Mouse (Mus musculus): ENCODE measurements around the gene Git1.

Git1 gene

DNA sequence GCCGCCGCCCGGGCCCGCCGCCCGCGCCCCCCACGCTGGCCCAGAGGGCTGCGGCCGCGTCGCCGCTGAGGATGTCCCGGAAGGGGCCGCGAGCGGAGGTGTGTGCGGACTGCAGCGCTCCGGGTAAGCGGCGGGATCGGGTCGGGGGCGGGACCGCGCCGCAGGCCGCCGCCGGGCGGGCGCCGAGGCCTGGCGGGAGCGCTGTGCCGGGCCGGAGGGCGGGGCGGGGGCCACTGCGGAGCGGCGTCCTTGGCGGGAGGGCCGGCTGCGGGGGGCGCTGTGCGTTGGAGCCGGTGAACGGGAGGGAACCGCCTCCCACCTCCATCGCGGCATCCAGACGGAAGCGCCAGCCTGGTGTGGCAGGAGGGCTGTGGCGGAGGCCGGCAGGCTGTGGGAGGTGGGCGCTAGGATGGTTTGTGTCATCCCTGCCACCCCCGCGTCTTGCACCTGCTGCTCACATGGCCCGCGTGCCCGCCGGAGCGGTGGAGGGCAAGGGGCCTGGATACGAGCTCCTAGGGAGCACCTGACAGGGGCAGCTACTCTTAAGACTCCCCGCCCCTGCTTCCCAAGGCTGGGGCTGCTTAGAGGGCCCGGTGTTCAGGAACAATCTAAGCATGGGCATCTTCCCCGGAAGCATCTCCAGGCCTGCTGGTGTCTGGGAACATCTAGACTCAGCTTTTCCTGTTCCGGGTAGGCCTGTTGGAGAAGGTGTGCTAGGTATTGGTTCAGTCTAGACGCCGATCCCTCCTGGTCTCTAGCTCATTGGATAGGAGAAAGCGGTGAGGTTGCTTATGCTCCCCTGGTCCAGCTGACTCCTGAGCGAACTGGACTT, at the start of gene Git1:
Git1 (plus strand) TSS at position 51 of the 832 bp plus-strand sequence.
- peak; percentile 88 for DNase-seq (ENCODE audit: low read depth, low spot score)

DNA sequence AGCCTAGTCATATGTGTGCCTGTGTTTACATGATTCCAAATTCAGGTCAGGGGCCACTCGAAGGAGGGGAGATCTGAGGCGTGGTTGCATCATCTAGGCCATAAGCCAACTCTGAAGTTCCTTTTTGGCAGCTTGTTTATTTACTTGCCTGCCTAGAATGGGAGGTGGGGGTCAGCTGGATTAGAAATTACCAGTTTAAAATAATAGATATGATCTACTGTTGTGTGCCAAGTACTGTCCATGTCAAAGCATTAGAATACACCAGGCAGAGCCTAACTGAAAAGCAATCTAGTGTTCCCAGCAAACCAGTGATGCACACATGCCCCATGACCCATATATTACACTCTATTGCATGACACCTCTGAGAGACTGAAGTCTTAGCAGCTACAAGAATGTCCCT, 48.4 kb upstream of the Git1 start:
- DNase-seq (ENCODE audit: low read depth, low spot score): no peak

DNA sequence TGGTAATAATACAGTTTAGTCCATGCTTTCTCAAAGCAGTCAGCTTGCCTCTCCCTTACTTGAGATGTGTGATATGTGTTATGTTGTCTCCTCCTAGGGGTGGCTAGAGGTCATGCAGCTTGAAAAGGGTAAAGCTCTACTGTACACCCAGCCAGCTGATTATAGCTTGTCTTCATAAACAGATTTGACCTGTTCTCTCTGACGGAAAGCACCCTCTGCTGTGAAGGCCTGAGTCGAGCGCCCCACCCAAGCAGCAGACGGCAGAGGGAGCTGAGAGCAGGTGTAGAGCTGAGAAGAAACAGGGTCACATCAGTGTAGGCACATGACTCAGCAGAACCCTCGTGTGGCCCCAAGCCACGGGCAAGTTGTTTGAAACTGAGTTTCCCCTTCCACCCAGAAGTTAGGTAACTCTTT, 46.7 kb upstream of the Git1 start:
- DNase-seq (ENCODE audit: low read depth, low spot score): peak; percentile 79

DNA sequence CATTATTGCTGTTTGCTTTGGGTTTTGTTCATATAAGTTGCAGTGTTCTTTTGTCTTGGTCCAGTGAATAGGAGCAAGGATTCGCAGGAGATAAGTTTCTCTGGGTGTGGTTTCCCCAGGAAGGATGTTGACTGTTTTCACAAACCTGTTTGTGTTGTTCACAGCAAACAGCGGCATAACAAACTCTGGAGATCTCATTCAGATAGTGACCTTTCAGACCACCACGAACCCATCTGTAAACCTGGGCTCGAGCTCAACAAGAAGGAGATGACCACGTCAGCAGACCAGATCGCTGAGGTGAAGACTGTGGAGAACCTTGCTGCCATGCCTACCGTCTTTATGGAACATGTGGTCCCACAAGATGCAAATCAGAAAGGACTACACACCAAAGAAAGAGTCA, 44.1 kb upstream of the Git1 start:
- DNase-seq (ENCODE audit: low read depth, low spot score): no peak

DNA sequence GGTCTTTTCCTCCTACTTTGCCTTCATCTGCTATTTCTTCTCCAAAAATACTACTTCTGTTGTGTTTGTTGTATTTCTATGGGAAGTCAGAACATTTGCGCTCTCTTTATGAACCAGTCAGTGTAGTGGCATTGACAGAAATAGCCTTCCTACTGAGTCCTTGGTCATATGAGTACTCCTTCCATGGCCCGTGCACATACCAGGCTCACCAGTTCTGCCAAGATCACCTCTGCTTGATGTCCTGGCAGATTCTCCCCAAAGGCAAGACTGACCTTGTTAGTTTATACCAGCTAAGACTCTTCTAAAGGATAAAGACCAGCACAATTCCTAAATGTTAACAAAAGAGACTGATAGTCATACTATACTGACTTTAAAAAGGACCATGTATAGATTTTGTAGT, 41.7 kb upstream of the Git1 start:
- DNase-seq (ENCODE audit: low read depth, low spot score): no peak

DNA sequence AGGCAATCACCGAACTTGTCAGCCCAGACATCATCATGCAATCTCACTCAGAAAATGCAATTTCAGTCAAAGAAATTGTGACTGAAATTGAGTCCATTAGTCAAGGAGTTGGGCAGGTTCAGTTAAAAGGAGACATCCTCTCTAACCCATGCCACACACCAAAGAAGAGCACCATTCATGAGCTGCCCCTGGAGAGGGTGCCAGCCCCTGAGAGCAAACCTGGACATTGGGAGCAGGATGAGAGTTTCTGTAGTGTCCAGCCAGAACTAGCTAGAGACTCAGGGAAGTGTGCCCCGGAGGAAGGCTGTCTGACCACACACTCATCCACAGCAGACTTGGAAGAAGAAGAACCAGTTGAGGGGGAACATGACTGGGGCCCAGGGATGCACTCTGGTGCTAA, 40.0 kb upstream of the Git1 start:
- DNase-seq (ENCODE audit: low read depth, low spot score): no peak

DNA sequence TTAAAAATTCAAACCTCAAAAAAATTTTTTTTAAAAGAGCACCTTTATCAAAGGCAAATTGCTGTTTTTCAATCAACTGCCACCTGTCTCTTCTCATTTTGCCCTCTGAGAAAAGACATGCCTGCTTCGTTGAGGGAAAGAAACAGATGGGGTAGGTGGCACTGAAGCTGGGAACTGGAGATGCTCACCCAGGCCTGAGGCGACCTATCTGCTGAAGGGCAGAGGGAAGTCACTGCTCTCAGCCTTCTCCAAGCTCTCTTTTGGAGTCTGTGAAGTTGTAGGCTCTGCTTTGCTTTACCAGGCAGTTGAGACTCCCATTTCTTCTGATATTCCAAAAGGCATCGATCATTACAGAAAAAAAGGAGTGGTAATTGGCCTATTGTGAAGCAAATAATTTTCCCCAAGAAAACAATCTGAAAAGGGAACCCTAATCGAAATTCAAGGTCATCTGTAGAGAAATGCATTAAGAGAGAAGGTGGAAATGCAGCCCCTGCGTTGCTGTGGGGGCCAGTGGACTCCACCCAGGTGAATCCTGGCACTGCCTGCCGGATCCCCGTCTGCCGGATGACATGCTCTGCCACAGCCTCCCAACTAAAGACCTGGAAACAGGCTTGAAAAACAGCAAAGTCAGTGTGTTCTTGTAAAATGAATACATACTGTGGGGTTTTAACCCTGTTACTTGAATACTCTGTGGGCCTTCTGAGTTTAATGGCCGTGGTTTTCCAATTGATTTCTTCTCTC, 37.4 kb upstream of the Git1 start:
- DNase-seq (ENCODE audit: low read depth, low spot score): peak; percentile 50

DNA sequence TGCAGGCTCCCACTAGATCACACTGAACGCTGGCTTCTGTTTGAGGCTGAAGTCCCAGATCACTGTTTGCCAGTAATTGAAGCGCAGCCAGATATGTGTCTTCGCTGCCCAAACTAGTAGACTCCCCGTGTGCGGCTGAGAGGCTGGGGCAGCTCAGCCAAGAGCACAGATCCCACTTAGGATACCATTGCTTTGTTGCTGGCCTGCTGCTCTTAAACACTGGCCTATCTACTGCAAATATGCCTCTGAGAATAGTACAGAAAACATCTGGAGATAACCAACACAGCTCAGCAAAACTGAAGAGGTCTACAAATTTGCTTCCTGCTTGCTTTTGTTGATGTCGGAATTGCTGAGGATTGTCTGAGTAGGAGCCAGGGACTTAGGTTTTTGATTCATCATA, 36.5 kb upstream of the Git1 start:
- peak; percentile 76 for DNase-seq (ENCODE audit: low read depth, low spot score)

DNA sequence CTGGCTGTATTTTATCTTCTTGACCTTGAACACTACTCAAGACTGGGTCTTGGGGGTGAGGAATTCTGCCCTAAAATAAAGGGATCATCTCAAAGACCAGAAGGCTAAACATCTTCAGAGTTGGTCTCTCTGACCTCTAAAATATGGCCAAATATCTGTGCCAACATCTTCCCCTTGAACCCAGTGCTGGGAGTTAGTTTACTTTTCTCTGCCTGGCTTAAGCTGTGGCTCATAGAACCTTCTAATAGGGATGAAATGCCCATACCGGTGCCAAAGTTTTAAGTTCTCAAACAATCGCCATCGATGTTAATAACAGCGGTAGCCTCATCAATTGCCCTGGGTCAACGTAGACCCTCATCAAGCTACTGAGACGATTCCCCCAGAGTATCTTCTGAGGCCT, 31.5 kb upstream of the Git1 start:
- DNase-seq (ENCODE audit: low read depth, low spot score): no peak

DNA sequence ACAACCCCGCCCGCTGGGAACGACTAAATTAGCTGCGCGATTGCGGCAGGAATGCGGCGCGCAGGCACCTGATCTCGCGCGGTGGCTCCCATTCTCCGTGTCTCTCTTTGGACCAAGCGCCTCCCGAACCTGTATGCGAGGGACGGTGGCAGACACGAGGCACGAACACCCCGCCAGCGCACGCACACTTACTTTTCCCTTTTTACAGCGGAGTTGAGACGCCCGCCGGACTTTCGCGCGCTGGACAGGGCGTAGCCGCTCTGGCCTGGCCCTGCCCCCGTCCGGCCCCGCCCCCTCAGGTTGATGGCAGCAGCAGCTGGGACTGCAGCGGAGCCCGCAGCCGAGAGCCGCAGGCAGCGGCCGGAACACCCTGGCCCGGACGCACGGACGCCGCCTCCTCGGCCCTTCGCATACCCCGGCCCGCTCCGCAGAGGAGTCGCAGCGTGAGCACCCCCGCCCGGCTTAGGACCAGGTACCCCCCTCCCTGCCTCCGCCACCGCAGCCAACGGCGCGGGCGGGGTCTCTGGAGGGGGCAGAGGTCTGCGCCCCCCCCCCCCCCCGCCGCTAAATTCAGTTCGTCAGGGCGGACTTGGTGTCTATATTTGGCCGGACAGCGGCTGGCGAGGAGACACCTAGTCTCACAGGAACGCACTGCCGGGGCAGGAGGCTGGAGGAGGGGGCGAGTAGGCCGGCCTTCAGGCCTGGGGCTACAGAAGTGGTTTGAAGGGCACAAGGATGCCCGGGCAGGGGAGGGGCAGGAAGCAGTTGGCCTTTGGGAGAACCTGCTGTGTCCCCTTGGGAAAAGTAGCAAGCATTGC, 30.9 kb upstream of the Git1 start, which contains the start of gene Coro6:
Coro6 (plus strand) TSS at position 129 of the 818 bp plus-strand sequence.
- DNase-seq (ENCODE audit: low read depth, low spot score): peak; percentile 56

DNA sequence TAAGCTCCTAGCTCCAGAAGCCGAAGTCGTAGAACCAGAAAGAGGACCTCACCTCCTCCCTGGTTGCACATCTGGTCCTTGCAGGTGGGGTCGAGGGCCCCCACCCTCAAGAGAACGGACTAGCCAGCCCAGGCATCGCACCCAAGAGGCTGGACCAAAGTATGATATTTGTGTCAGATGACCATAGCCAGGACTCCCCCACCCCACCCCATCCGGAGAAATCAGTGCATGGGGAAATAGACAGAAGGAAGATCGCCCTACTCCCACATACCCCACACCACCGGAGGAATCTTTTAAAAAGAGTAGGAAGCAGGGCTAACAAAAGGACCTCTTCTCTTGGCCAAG, 30.3 kb upstream of the Git1 start:
- DNase-seq (ENCODE audit: low read depth, low spot score): no peak

DNA sequence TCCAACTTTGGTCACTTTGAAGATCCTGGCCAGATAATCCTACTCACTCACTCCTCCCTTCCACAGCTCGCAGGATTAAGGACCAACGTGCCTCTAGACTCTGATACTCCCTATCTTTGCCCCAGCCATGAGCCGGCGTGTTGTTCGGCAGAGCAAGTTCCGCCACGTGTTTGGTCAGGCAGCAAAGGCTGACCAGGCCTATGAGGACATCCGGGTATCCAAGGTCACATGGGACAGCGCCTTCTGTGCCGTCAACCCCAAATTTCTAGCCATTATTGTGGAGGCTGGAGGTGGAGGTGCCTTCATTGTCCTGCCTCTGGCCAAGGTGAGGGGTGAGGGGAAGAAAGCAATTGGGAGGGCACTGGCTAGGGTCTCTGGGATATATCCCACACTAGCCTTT, 29.6 kb upstream of the Git1 start:
- DNase-seq (ENCODE audit: low read depth, low spot score): no peak

DNA sequence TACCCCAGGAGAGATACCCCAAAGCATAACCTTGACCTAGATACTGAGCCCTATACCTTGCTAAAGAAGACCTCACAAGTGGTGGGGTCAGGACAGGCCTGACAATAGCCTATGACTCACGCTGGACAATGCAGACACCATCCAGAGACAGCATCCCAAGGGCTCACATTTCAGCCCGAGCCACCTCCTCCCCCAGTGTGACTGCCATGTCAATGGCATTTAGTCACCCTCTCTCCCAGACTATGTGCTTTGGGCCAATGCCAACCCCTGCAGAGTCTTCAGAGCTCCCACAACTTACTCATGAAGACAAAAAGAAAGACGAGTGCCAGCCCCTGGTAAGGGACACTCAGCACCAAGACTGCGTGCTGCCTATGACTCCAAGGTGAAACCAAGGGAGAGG, 28.7 kb upstream of the Git1 start:
- DNase-seq (ENCODE audit: low read depth, low spot score): peak; percentile 59

DNA sequence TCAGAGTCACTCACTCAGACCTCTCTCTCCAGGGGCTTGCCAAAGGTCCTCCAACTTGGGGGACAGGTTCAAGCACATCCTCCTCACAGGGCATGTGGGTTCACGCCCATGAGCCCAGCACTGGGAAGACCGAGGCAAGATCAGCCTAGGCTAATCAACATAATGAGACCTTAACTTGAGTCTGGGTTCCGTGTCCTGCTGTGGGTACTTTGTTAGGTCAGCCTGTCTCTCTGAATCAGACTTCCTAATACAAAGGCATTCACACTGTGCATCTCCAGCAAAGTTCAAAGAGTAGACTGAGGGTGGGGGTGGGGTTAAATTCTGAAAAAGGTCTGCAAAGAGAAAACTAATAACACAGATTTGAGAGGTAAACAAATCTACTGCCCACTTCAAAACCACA, 28.3 kb upstream of the Git1 start:
- no peak for DNase-seq (ENCODE audit: low read depth, low spot score)

DNA sequence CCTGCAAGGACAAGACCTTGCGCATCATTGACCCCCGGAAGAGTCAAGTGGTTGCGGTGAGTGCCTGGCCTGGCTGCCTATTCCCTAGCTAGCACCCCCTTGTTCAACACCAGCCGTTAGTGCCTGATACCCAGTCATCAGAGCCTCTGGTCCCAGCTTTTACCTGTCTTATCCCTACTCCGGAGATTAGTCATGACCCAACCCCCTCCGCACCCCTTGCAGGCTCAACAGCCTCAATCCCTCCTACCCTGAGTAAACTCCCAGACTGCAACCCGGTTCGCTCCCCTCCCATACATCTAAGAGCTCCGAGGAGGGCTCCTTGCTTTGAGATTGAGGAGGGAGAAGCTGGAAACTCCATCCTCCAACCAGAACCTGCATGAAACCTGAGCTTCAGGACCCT, 26.8 kb upstream of the Git1 start:
- DNase-seq (ENCODE audit: low read depth, low spot score): no peak

DNA sequence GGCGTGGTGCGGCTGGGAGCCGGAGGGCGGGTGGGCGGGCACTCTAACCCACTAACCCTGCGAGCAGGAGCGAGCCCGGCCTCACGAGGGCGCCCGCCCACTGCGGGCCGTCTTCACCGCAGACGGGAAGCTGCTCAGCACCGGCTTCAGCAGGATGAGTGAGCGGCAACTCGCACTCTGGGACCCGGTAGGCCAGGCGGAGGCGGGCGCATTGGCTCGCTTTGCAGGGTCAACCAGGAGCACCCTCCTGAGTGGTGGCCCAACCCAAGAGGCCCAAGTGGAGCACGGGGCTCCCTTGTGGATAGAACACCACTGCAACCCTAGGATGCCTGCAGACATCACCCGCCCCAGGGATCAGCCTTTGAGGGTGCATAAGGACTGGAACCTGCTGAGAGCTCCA, 26.2 kb upstream of the Git1 start:
- peak; percentile 75 for DNase-seq (ENCODE audit: low read depth, low spot score)

DNA sequence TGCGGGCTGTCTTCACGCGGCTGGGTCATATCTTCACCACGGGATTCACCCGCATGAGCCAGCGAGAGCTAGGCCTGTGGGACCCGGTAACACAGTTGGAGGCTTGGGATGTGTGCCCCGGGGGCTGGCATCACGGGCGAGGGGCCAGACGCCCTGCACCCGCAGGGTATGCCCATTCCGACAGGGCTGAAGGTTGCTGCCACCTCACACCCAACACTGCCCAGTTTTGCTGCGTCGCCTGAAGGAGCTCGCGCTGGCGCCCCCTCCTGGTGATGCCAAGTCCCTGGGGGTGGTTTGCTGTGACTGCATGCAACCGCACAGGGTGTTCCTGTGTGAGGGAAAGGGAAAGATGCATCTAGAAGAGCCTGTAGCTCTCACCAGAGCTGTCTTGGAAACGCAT, 25.6 kb upstream of the Git1 start:
- peak; percentile 90 for DNase-seq (ENCODE audit: low read depth, low spot score)

DNA sequence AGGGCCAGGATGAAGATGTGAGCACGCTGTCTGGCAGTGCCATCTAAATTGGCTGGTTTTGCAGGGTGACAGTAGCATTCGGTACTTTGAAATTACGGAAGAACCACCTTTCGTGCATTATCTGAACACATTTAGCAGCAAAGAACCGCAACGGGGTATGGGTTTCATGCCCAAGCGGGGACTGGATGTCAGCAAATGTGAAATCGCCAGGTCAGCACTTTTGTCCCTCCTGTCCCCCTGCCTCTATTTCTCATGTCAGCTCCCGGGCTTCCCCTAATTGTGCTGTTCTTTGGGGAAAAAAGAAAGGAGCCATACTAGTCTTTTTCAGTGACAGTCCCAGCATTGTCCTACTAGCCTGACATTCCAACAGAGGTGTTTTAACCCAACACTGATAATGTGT, 25.0 kb upstream of the Git1 start:
- no peak for DNase-seq (ENCODE audit: low read depth, low spot score)

DNA sequence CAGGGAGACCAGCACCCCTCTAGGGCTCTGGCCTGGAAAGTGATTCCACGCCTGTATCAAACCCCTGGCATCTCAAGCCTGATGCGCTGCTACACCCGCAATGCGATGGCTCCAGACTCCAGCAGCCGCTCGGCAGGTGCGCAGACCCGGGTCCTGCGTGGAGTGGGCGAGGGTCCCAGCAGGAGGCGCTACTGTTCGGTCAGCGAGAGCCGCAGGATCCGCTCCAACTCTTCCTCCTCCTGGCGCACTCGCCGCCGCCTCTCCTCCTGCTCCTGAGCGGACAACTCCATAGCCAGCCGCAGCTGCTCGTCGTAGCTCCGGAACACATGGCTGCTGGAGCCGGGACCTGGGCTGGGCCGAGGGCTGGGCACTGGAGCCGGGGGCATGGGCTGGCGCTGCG, 22.0 kb upstream of the Git1 start:
- DNase-seq (ENCODE audit: low read depth, low spot score): no peak

DNA sequence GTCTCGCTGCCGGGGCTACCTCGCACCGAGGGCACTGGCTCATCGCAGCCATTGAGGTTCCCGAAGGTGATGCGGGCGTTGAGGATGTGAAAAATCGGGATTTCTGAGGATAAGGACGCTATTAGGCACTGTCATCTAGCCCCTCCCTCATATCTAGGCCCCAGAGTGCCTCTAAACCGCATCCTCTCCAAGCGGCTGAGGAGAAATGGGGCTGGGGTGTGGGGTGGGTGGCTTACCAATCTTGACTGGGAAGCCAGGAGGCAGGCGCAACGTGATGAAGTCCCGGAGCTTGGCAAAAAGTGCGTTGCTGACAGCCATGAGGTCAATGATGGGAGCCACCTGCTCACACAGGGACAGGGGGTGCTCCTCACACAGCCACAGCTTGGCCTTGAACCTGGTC, 20.6 kb upstream of the Git1 start:
- DNase-seq (ENCODE audit: low read depth, low spot score): no peak

DNA sequence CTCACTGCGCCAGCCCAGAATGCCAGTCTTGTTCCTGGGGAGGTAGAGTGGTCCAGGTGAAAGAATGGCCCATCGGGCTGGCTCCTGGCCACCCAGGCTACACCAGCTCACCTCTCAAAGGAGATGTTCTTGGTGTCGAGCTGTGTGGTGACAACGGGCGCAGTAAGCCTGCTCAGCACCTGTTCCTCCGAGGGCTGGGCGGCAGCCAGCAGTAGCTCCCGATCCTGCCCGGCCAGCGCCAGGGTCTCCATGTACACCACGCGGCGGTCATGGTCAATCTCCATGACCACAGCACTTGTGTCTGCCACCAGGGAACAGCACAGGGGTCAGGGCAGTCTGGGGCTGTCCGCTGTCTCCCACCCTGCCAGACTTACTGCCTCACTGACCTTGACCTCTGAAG, 17.1 kb upstream of the Git1 start:
- DNase-seq (ENCODE audit: low read depth, low spot score): no peak

DNA sequence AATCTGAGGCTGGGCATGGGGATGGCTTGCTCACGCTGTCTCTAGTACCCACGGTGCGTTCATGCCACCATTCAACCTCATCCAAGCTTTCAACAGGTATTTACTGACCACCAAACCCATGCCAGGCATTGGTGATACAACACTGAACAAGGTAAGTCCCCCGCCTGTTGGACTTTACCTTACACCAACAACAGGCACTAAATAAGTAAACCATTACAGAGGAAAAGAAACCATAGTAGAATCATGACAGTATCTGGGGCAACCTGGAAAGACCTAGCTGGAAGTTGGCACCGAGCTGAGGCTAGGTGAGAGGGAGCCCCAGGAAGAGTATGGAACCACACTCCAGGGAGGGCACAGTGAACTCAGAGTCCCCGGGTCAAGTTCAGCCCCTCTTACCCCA, 16.5 kb upstream of the Git1 start:
- no peak for DNase-seq (ENCODE audit: low read depth, low spot score)

All from brain, adult 2 months (tissue).